Mouse (Mus musculus) Patski (cell line): Measurements from ENCODE around the gene Mpl. TPM values are rescaled to one million over a fixed set of nuclear protein-coding genes. Genes with fewer than 3 reads are reported as not detected.

Experiments
- ATAC-seq: fragments of 100-300 bp; one replicate; pipeline ENCODE4 v1.8.0; 2021
- CTCF ChIA-PET: fragments of 350-600 bp; sonication (Branson Sonifier 250); formaldehyde crosslinking; loops from one replicate; lab custom pipeline; 2022; ENCODE audit warnings: inconsistent platforms; lab: Charles Lee
- POLR2A ChIA-PET: fragments of 350-600 bp; sonication (Branson Sonifier 250); formaldehyde crosslinking; loops from one replicate; lab custom pipeline; 2022; ENCODE audit warnings: antibody characterized with exemption, inconsistent platforms; lab: Charles Lee
- DNase-seq: peaks from one replicate; pipeline ENCODE4 v3.0.0-alpha.2; 2011; ENCODE audit warnings: low read depth, low spot score
- H3K27me3 ChIP-seq: fragments of 371-371 bp; one replicate; pipeline ENCODE4 v1.5.1; 2021
- CTCF ChIP-seq: fragments of 100-300 bp; IDR thresholded peaks from one replicate; pipeline ENCODE4 v1.5.1; 2021
- in situ Hi-C: fragments of 300-500 bp; cut with MboI; formaldehyde crosslinking; loops from 3 replicates; pipeline ENCODE4 v1.11.1; 2018; ENCODE audit warnings: low pct_unique_long_range_greater_than_20kb, mixed read lengths
- polyA plus RNA-seq: library from polyadenylated mRNA; unstranded; gene quantifications from one replicate; pipeline ENCODE4 v1.2.3, GENCODE M21; 2021

The Mpl gene
- polyA plus RNA-seq, 1 experiment from 2014 or later = not detected

DNA sequence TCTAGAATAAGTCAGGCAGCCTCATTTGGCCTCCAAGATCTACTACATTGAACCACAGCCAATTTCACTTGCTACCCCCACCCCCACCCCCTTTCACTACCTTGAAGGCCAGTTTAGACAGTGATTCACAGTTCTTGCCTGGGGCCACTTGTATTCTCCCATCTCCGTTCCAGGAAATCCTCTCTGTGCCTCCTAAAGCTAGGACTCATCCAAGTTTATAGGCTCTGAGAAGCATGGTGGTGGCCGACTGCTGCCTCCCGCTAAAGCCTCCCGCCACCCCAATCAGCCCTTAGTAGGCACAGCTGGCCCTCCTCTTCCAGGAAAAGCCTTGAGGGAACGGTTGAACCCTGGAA lies 29.9 kb downstream of the Mpl start:
- H3K27me3 ChIP-seq = no peaks in the 10 kb centered on the region
- ATAC-seq (peak; percentile 31), DNase-seq (no peak)
- ChIA-PET POLR2A (interaction anchor here (0.6 to 1.8 kb wide), 4 partner anchors 8 to 844 kb away, joined by 3 to 7 read pairs (median 4); no protein-coding TSS in a partner anchor), CTCF (no interaction called here)
- TF ChIP-seq CTCF = no peak
- in situ Hi-C loops = no loop called here

- no peak for TF ChIP-seq CTCF
- H3K27me3 ChIP-seq = no peaks in the 10 kb centered on the region
- ChIA-PET CTCF (no interaction called here), POLR2A (interaction anchor here (1.9 kb wide), 1 partner anchor 9 kb away, joined by 9 read pairs; no protein-coding TSS in a partner anchor)
- DNase-seq (no peak), ATAC-seq (no peak)
- in situ Hi-C loops = no loop called here
Observed at GRCm38 (mm10) chr4:118425374-118425773, 31.9 kb downstream of the Mpl start.

DNA sequence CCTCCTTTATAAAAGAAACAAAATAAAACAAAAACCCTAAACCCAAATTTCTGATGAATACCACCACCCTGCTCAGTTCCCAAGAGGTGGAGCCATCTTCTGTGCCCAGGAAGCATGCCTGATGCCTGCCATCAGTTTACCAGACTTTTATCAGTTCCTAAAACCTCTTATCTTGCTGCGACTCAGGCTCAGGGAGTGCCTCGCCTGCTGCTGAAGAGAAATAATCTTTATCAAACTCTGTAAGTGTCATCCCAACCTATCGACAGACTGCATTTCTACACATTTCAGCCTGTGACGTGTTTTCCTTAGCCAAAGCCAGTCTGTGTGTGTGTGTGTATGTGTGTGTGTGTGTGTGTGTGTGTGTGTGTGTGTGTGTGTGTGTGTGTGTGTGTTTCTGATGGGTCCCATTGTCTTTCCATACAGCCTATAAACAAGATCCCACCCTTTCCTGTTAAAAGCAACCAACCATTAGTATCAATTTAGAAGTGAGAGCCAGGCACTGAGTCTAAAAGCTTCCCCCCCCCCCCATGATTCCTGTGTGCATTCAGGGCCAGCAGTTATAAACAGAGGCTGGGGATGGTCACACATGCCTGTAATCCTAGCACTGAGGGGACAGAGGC lies 32.7 kb downstream of the Mpl start:
- no peaks in the 10 kb centered on the region for H3K27me3 ChIP-seq
- POLR2A ChIA-PET = interaction anchor here (1.9 kb wide), 1 partner anchor 8 kb away, joined by 9 read pairs; no protein-coding TSS in a partner anchor
- in situ Hi-C loops = no loop called here
- CTCF ChIA-PET = no interaction called here
- TF ChIP-seq CTCF = no peak
- ATAC-seq = no peak
- DNase-seq = no peak

DNA sequence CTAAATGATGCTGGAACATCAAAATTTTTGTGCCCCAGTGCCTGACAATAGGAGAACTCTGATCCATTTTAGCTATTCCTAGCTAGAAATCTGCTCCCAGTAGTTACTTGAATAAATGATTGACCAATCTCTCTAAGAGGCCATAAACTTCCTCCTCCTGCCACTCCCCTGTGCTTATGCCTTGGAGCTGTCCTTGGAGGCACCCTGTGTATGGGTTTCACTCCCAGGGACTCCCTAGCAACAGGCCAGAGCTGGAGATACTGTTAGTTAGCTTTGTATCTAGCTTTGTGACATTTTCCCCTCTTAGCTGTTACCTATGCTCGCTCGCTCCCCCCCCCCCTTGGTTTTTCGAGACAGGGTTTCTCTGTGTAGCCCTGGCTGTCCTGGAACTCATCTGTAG lies 35.9 kb downstream of the Mpl start:
- no peak for ATAC-seq
- ChIA-PET CTCF (interaction anchor here (0.9 to 1.0 kb wide), 3 partner anchors 20 to 155 kb away, joined by 3 read pairs; no protein-coding TSS in a partner anchor), POLR2A (no interaction called here)
- TF ChIP-seq CTCF = no peak
- in situ Hi-C loops = no loop called here
- H3K27me3 ChIP-seq = no peaks in the 10 kb centered on the region
- DNase-seq = no peak

- POLR2A ChIA-PET = interaction anchor here (1.6 kb wide), 1 partner anchor 9 kb away, joined by 9 read pairs; no protein-coding TSS in a partner anchor
- CTCF ChIA-PET = interaction anchor here (1.0 kb wide), 1 partner anchor 10 kb away, joined by 3 read pairs; no protein-coding TSS in a partner anchor
- in situ Hi-C loops = no loop called here
- DNase-seq (no peak), ATAC-seq (no peak)
- no peaks in the 10 kb centered on the region for H3K27me3 ChIP-seq
- TF ChIP-seq CTCF = no peak
Observed at GRCm38 (mm10) chr4:118417112-118417797, 40.1 kb downstream of the Mpl start.

GRCm38 (mm10) chr4:118416329-118416728 lies 41.0 kb downstream of the Mpl start:
- in situ Hi-C loops = no loop called here
- no peak for DNase-seq
- CTCF ChIA-PET = no interaction called here
- POLR2A ChIA-PET = interaction anchor here (1.6 kb wide), 1 partner anchor 10 kb away, joined by 9 read pairs; no protein-coding TSS in a partner anchor
- ATAC-seq = no peak
- no peak for TF ChIP-seq CTCF
- H3K27me3 ChIP-seq = no peaks in the 10 kb centered on the region

DNA sequence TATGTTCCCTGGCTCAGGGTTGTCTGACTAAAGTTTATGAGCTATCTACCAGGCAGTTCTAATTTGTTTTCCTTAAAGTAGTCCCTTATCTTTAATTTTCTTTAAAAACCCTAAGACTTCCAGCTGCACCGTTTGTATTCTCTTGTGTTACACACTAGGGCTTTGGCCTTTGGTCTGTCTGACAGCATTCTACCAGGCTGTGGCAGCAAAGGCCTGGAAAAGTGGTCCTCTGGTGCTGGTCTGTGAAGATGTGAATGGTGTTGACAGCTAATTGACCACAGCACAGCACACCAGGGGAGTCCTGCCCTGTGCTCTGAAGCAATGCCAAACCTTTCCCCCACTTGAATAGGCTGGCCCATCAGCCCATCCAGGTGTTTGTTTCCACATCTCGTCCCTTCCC lies 41.5 kb downstream of the Mpl start:
- no peak for ATAC-seq
- ChIA-PET CTCF (no interaction called here), POLR2A (no interaction called here)
- DNase-seq = no peak
- no peak for TF ChIP-seq CTCF
- no peaks in the 10 kb centered on the region for H3K27me3 ChIP-seq
- in situ Hi-C loops = no loop called here

GRCm38 (mm10) chr4:118413553-118413952 lies 43.8 kb downstream of the Mpl start:
- H3K27me3 ChIP-seq = no peaks in the 10 kb centered on the region
- DNase-seq (no peak), ATAC-seq (no peak)
- CTCF ChIA-PET = interaction anchor here (1.3 kb wide), 1 partner anchor 8 kb away, joined by 5 read pairs; no protein-coding TSS in a partner anchor
- no peak for TF ChIP-seq CTCF
- POLR2A ChIA-PET = interaction anchor here (1.1 kb wide), 1 partner anchor 131 kb away, joined by 3 read pairs; the partner anchor contains the start of gene Tmem125
- in situ Hi-C loops = no loop called here

DNA sequence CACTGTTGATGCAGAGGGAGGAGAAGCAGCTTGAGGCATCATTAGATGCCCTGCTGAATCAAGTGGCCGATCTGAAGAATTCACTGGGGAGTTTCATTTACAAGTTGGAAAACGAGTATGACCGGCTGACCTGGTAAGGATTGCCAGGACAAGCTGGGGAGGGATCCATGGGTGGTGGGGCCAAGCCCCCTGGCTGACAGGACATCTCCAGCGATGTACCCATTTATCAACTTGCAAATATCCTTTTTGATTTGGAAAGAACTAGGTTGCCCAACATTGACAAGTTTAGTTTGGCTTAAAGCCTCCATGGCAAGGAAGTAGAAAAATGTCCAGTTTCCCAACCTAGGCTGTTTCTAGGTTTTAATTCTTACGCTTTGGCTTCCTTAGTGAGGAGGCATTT lies 46.4 kb downstream of the Mpl start:
- DNase-seq = no peak
- in situ Hi-C loops = no loop called here
- no peak for ATAC-seq
- no peaks in the 10 kb centered on the region for H3K27me3 ChIP-seq
- TF ChIP-seq CTCF = no peak
- POLR2A ChIA-PET = interaction anchor here (1.3 kb wide), 1 partner anchor 17 kb away, joined by 7 read pairs; the partner anchor contains the start of gene Elovl1
- CTCF ChIA-PET = no interaction called here

DNA sequence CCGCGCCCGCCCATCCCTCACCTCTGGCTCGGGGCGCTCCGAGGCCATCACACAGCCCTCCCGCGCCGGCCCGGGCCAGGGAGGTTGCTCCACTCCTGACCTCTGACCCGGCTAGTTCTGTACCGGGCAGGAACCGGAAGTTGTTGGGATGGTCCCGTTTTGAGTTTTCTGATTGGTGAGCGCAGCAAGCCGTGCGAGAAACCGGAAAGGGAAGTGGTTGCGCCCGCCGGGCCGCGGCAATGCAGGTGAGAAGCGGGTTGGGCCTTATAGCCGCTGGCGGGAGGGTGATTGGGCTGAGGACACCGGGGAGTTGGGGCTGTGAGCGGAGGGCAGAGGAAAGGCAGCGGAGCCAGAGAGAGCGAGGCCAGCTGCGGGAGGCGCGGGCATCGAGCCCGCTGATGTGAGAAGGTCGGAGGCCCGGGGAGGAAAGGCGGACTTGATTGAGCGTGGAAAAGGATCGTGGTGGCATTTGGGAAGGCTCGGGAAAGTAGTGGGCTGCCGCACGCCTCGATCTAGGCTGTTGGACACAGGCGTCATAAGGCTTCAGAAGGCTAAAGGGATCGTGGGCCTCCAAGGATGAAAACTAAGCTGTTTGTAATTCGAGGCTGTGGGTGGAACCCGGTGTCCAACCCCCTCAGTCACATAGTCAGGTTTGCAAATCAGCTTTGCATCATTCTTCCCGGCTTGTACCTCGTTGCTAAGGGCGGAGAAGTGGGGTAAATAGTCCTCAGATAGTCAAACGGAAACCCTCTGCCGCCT lies 48.0 kb downstream of the Mpl start, which contains the start of the genes Szt2 and Med8:
Gene Szt2 (minus strand): TSS at position 132 of the 759 bp plus-strand sequence.
Gene Med8 (plus strand): TSS at position 196 of the 759 bp plus-strand sequence.
- no peaks in the 10 kb centered on the region for H3K27me3 ChIP-seq
- DNase-seq = peak; percentile 46
- no peak for TF ChIP-seq CTCF
- in situ Hi-C loops = loop anchor here (5.0 kb wide), 1 partner anchor 158 kb away; no protein-coding TSS in a partner anchor
- ChIA-PET CTCF (no interaction called here), POLR2A (interaction anchor here (0.6 kb wide), 1 partner anchor 17 kb away, joined by 4 read pairs; no protein-coding TSS in a partner anchor)
- ATAC-seq = peak; percentile 69
